Mouse (Mus musculus): ENCODE results near the gene Asb11. TPM values are rescaled to one million over a fixed set of nuclear protein-coding genes. Genes with fewer than 3 reads are reported as not detected.

Gene Asb11
- polyA plus RNA-seq, 1 experiment: not detected

- no peaks in the 10 kb centered on the region for H3K27me3 ChIP-seq (ENCODE audit: control insufficient read depth, insufficient read depth, insufficient read length)
- peaks cover 18% of the 10 kb centered on the region for H3K79me2 ChIP-seq (ENCODE audit: control insufficient read depth, insufficient read depth)
- peak overlapping the region; percentile 43 for H3K4me3 ChIP-seq (ENCODE audit: insufficient read depth, poor library complexity, severe bottlenecking)
- peaks cover 8% of the 10 kb centered on the region for H3K36me3 ChIP-seq (ENCODE audit: control insufficient read depth, insufficient read depth)
- no peak for TF ChIP-seq MYOD1 (IDR thresholded peaks at IDR 0.05; ENCODE audit: control insufficient read depth, insufficient read length, low read depth)
- TF ChIP-seq FOSL1 (IDR thresholded peaks at IDR 0.05; ENCODE audit: insufficient read depth, low read length, poor library complexity, severe bottlenecking): no peak
- no peak for TF ChIP-seq USF1 (IDR thresholded peaks at IDR 0.05; ENCODE audit: low read depth)
- TF ChIP-seq MAX (IDR thresholded peaks at IDR 0.05): no peak
- no peak for TF ChIP-seq CTCF (IDR thresholded peaks at IDR 0.05; ENCODE audit: control insufficient read depth, insufficient read depth, insufficient read length)
- no peak for TF ChIP-seq MYOG (IDR thresholded peaks at IDR 0.05; ENCODE audit: control insufficient read depth, extremely low read depth, insufficient read length)
- no peak for TF ChIP-seq CEBPB (IDR thresholded peaks at IDR 0.05; ENCODE audit: low read depth)
- no peak overlapping the region for H3ac ChIP-seq (ENCODE audit: control insufficient read depth, insufficient read length, low read depth)
- H3K79me3 ChIP-seq (ENCODE audit: low read depth): peaks cover 15% of the 10 kb centered on the region
Observed at GRCm38 (mm10) chrX:164420518-164420917, 16.3 kb upstream of the Asb11 start.

- no peak for TF ChIP-seq MYOG (IDR thresholded peaks at IDR 0.05; ENCODE audit: control insufficient read depth, extremely low read depth, insufficient read length)
- no peak for TF ChIP-seq CEBPB (IDR thresholded peaks at IDR 0.05; ENCODE audit: low read depth)
- TF ChIP-seq USF1 (IDR thresholded peaks at IDR 0.05; ENCODE audit: low read depth): no peak
- no peak for TF ChIP-seq FOSL1 (IDR thresholded peaks at IDR 0.05; ENCODE audit: insufficient read depth, low read length, poor library complexity, severe bottlenecking)
- TF ChIP-seq MAX (IDR thresholded peaks at IDR 0.05): no peak
- H3K27me3 ChIP-seq (ENCODE audit: control insufficient read depth, insufficient read depth, insufficient read length): no peaks in the 10 kb centered on the region
Observed at GRCm38 (mm10) chrX:164424821-164425220, 12.0 kb upstream of the Asb11 start.

GRCm38 (mm10) chrX:164427295-164427694 lies 9.5 kb upstream of the Asb11 start:
- H3K4me3 ChIP-seq (ENCODE audit: insufficient read depth, poor library complexity, severe bottlenecking): no peak overlapping the region
- H3K79me3 ChIP-seq (ENCODE audit: low read depth): no peaks in the 10 kb centered on the region
- TF ChIP-seq CTCF (IDR thresholded peaks at IDR 0.05; ENCODE audit: control insufficient read depth, insufficient read depth, insufficient read length): no peak
- no peak for TF ChIP-seq MYOD1 (IDR thresholded peaks at IDR 0.05; ENCODE audit: control insufficient read depth, insufficient read length, low read depth)
- TF ChIP-seq CEBPB (IDR thresholded peaks at IDR 0.05; ENCODE audit: low read depth): no peak
- TF ChIP-seq MAX (IDR thresholded peaks at IDR 0.05): no peak
- no peak for TF ChIP-seq FOSL1 (IDR thresholded peaks at IDR 0.05; ENCODE audit: insufficient read depth, low read length, poor library complexity, severe bottlenecking)
- no peak for TF ChIP-seq USF1 (IDR thresholded peaks at IDR 0.05; ENCODE audit: low read depth)
- no peak for TF ChIP-seq MYOG (IDR thresholded peaks at IDR 0.05; ENCODE audit: control insufficient read depth, extremely low read depth, insufficient read length)
- H3K36me3 ChIP-seq (ENCODE audit: control insufficient read depth, insufficient read depth): peaks cover 8% of the 10 kb centered on the region
- no peaks in the 10 kb centered on the region for H3K27me3 ChIP-seq (ENCODE audit: control insufficient read depth, insufficient read depth, insufficient read length)
- H3K79me2 ChIP-seq (ENCODE audit: control insufficient read depth, insufficient read depth): no peaks in the 10 kb centered on the region
- no peak overlapping the region for H3ac ChIP-seq (ENCODE audit: control insufficient read depth, insufficient read length, low read depth)

More at GRCm38 (mm10) chrX:164424821-164425220, 12.0 kb upstream of the Asb11 start:
- H3K79me2 ChIP-seq (ENCODE audit: control insufficient read depth, insufficient read depth): peaks cover 18% of the 10 kb centered on the region
- no peak overlapping the region for H3ac ChIP-seq (ENCODE audit: control insufficient read depth, insufficient read length, low read depth)
- H3K36me3 ChIP-seq (ENCODE audit: control insufficient read depth, insufficient read depth): peaks cover 8% of the 10 kb centered on the region
- H3K79me3 ChIP-seq (ENCODE audit: low read depth): peaks cover 15% of the 10 kb centered on the region
- no peak overlapping the region for H3K4me3 ChIP-seq (ENCODE audit: insufficient read depth, poor library complexity, severe bottlenecking)

- Histone ChIP-seq H3K79me3 (ENCODE audit: low read depth) (no peaks in the 10 kb centered on the region), H3K36me3 (ENCODE audit: control insufficient read depth, insufficient read depth) (peaks cover 3% of the 10 kb centered on the region), H3ac (ENCODE audit: control insufficient read depth, insufficient read length, low read depth) (no peak overlapping the region), H3K4me3 (ENCODE audit: insufficient read depth, poor library complexity, severe bottlenecking) (no peak overlapping the region), H3K79me2 (ENCODE audit: control insufficient read depth, insufficient read depth) (no peaks in the 10 kb centered on the region), H3K27me3 (ENCODE audit: control insufficient read depth, insufficient read depth, insufficient read length) (no peaks in the 10 kb centered on the region)
- no peak for TF ChIP-seq MYOD1 (IDR thresholded peaks at IDR 0.05; ENCODE audit: control insufficient read depth, insufficient read length, low read depth)
- no peak for TF ChIP-seq FOSL1 (IDR thresholded peaks at IDR 0.05; ENCODE audit: insufficient read depth, low read length, poor library complexity, severe bottlenecking)
- TF ChIP-seq CTCF (IDR thresholded peaks at IDR 0.05; ENCODE audit: control insufficient read depth, insufficient read depth, insufficient read length): no peak
- no peak for TF ChIP-seq CEBPB (IDR thresholded peaks at IDR 0.05; ENCODE audit: low read depth)
- no peak for TF ChIP-seq MAX (IDR thresholded peaks at IDR 0.05)
- TF ChIP-seq USF1 (IDR thresholded peaks at IDR 0.05; ENCODE audit: low read depth): no peak
- no peak for TF ChIP-seq MYOG (IDR thresholded peaks at IDR 0.05; ENCODE audit: control insufficient read depth, extremely low read depth, insufficient read length)
Observed at GRCm38 (mm10) chrX:164428224-164428623, 8.6 kb upstream of the Asb11 start.

GRCm38 (mm10) chrX:164430621-164431020 lies 6.2 kb upstream of the Asb11 start:
- H3ac ChIP-seq (ENCODE audit: control insufficient read depth, insufficient read length, low read depth): no peak overlapping the region
- no peak for TF ChIP-seq USF1 (IDR thresholded peaks at IDR 0.05; ENCODE audit: low read depth)
- TF ChIP-seq FOSL1 (IDR thresholded peaks at IDR 0.05; ENCODE audit: insufficient read depth, low read length, poor library complexity, severe bottlenecking): no peak
- no peaks in the 10 kb centered on the region for H3K79me2 ChIP-seq (ENCODE audit: control insufficient read depth, insufficient read depth)
- peaks cover 3% of the 10 kb centered on the region for H3K36me3 ChIP-seq (ENCODE audit: control insufficient read depth, insufficient read depth)
- H3K79me3 ChIP-seq (ENCODE audit: low read depth): no peaks in the 10 kb centered on the region
- H3K27me3 ChIP-seq (ENCODE audit: control insufficient read depth, insufficient read depth, insufficient read length): no peaks in the 10 kb centered on the region
- H3K4me3 ChIP-seq (ENCODE audit: insufficient read depth, poor library complexity, severe bottlenecking): no peak overlapping the region

- Histone ChIP-seq H3K4me3 (ENCODE audit: insufficient read depth, poor library complexity, severe bottlenecking) (no peak overlapping the region), H3ac (ENCODE audit: control insufficient read depth, insufficient read length, low read depth) (no peak overlapping the region), H3K36me3 (ENCODE audit: control insufficient read depth, insufficient read depth) (peaks cover 3% of the 10 kb centered on the region), H3K79me3 (ENCODE audit: low read depth) (no peaks in the 10 kb centered on the region), H3K27me3 (ENCODE audit: control insufficient read depth, insufficient read depth, insufficient read length) (no peaks in the 10 kb centered on the region), H3K79me2 (ENCODE audit: control insufficient read depth, insufficient read depth) (no peaks in the 10 kb centered on the region)
- no peak for TF ChIP-seq CTCF (IDR thresholded peaks at IDR 0.05; ENCODE audit: control insufficient read depth, insufficient read depth, insufficient read length)
- TF ChIP-seq MYOG (IDR thresholded peaks at IDR 0.05; ENCODE audit: control insufficient read depth, extremely low read depth, insufficient read length): no peak
- no peak for TF ChIP-seq MAX (IDR thresholded peaks at IDR 0.05)
- TF ChIP-seq FOSL1 (IDR thresholded peaks at IDR 0.05; ENCODE audit: insufficient read depth, low read length, poor library complexity, severe bottlenecking): no peak
- TF ChIP-seq USF1 (IDR thresholded peaks at IDR 0.05; ENCODE audit: low read depth): no peak
- TF ChIP-seq MYOD1 (IDR thresholded peaks at IDR 0.05; ENCODE audit: control insufficient read depth, insufficient read length, low read depth): no peak
- TF ChIP-seq CEBPB (IDR thresholded peaks at IDR 0.05; ENCODE audit: low read depth): no peak
Observed at GRCm38 (mm10) chrX:164431133-164431532, 5.7 kb upstream of the Asb11 start.

Measured in C2C12 (cell line).